Mouse (Mus musculus): ENCODE measurements at regions not wholly inside any gene's neighbourhood (a gene's known extent, or its start where the extent isn't known, plus 50 kb on each side); places are given as distances from the start of the nearest gene placed in this dataset.

DNA sequence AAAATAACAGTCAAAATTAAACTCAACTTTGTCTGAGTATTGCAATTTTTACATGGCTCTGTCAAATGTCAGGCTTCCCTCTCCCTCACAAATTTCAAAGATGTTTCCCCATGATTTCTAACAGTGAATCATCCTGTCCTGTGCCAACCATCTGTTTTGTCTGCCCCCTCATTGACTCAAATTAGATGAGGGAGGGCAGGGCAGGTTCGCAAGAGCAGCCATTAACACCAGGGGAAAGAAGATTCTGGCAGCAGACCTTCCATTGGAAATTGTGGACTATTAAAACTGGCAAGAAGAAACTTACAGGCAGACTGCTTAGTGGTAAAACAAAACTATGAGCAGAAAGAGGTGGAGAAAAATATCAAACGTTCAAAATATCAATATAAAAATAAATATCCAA, 1277.0 kb upstream of the Zeb2 start:
- TF ChIP-seq CTCF (IDR thresholded peaks at IDR 0.05), result no peak
- TF ChIP-seq EP300 (IDR thresholded peaks at IDR 0.05), result no peak

Data from lung, postnatal 0 days (tissue).